Mouse (Mus musculus) left cerebral cortex, adult 9 months (tissue): ENCODE data around the gene Gm49510.
"Not testable (repeated sequence)": the region's sequence is repeated elsewhere in the genome, so short reads cannot be mapped to it uniquely, and the experiment has no call there.

Source experiments
- DNase-seq, 2 experiments: peaks; one replicate each; pipeline ENCODE4 v3.0.0; 2022; ENCODE audit warnings: low spot score in 2 of 2

The Gm49510 gene

DNA sequence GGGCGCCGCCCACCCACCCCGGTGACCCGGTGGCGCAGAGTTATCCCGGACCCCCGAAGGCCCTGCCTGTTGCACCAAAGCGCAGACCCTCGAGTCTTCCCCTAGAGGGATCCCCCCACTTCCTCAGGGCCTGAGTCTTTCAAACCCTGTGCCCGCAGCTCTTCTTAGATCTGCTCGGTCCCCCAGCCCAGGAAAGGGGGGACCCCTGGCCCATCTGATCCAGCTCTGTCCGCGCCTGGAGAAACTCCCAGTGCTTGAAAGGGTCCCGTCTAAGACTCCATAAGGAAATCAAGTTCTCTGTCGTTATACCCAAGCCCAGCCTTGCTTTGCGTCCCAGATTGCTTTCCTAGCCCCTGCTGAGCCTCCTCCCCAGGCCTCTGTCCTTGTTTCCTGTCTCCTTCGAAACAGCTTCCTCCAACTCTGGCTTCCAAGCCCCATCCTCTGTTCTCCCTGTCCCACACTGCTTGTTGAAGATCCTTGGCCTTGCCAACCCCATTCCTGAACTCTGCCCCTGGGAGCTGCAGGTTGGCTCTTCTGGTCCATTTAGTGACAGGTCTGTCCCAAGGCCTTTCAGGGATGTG lies 21.6 kb upstream of the Gm49510 start:
- no peak for DNase-seq

DNA sequence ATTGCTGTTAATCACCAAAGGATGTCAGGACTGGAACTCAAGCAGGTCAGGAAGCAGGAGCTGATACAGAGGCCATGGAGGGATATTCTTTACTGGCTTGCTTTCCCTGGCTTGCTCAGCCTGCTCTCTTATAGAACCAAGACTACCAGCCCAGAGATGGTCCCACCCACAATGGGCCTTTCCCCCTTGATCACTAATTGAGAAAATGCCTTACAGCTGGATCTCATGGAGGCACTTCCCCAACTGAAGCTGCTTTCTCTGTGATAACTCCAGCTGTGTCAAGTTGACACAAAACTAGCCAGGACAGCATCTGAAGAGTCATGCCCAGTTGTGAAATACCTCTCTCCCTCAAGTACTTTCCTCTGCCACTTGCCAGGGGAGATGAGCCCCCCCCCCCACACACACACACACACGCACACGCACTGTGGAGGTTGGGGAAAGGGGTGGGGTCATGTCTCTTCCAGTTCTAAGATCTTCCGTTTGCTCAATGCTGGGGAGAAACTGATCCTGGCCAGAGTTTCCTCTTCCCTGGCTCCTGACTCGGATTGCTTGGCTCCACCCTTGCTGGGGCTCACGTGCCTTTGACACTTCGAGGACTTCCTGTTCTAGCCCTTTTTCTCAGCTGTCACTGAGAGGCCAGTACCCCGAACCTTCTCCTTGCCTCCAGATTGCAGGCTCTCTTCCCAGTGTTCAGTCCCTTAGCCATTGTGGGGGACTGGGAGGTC lies 20.5 kb upstream of the Gm49510 start:
- DNase-seq, result not testable (repeated sequence)

- DNase-seq, result no peak
Observed at GRCm38 (mm10) chr15:78880432-78880831, 19.0 kb upstream of the Gm49510 start.

DNA sequence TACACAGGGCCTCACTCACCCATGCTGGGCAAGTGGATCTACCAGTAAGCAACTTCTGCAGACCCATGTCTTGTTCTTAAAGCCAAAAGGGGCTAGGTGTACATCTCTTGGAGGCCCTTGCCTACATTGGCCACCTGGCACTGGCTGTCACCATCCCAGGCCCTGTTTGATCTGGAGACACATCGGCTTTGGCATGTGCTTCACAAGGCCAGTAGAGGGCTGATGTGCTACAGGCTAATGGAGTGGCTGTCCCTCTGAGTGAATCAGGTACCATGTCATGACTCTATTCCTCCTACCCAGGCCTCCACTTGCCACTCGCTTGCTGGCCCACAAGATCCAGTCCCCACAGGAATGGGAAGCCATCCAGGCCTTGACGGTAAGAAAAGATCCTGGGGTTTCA lies 17.6 kb upstream of the Gm49510 start:
- no peak for DNase-seq

- DNase-seq, result no peak
Observed at GRCm38 (mm10) chr15:78889401-78889853, 10.0 kb upstream of the Gm49510 start.

- DNase-seq, result no peak
Observed at GRCm38 (mm10) chr15:78892440-78892839, 7.0 kb upstream of the Gm49510 start.

- no peak for DNase-seq
Observed at GRCm38 (mm10) chr15:78894726-78895125, 4.7 kb upstream of the Gm49510 start.

- no peak for DNase-seq
Observed at GRCm38 (mm10) chr15:78895741-78896140, 3.7 kb upstream of the Gm49510 start.

GRCm38 (mm10) chr15:78896149-78896548 lies 3.3 kb upstream of the Gm49510 start:
- DNase-seq, result no peak

- no peak for DNase-seq
Observed at GRCm38 (mm10) chr15:78897488-78897887, 2.0 kb upstream of the Gm49510 start.

DNA sequence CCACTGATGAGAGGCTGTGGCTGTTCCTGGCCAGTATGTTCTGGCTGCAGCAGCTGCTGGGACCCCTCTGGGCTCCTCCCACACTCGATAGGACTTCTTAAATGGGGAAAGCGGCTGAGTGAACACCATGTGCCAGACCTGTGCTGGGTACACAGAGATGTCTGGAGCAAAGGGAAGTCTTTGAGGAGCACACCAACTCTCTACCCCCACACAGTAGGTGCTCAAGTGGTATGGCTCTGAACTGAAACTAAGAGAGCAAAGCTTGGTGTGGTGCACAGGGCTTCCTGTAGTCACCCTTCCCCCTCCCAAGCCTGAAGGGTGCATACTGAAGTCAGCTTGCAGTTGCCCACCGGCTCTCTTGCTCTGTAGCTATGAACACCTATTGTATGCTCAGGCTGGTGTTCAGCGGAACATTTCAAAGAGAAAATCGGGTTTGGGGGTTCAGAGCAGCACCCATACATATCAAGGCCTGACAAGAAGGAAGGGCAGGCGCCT lies 913 bp upstream of the Gm49510 start:
- DNase-seq, result no peak

DNA sequence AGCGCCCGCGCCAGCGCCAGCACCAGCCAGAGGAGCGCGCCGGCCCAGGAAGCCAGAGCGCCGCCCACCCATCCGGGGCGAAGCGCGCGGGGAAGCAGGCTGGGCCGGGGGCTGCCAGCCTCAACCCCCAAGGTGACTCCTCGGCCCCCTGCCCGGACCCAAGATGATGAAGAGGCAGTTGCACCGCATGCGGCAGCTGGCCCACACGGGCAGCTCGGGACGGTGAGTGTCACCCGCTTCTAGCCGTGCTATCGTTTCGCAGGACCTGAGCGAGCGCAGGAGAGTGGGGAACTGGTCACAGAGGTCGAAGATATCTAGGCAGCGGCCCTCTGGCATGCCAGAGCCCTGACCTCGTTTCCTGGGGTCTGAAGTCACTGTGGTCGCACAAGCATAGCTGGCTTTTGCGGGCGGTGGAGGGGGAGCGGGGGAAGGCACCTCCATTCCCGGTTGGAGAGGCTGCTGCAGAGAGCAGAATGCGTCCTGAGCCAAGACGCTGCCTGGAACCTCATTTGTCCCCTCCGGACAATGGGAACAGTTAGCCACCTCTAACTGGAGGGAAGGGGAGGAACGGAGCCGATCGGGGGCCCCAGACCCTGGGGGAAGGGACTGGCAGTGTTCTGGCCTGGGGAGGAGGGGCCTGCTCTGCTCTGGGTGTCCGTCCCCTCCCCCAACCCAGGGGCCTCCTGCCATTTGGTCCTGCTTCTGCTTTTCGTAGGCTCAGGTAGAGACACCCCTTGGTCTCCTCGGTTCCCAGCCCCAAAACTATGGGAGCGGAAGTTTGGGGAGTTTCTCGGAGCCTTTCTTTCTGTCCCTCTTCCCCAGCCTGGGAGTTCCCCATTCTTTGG lies 495 bp downstream of the Gm49510 start, which contains the start of gene Sh3bp1:
TSS of gene Sh3bp1 (plus strand) at position 29 of the 845 bp plus-strand sequence.
- no peak for DNase-seq

GRCm38 (mm10) chr15:78900585-78901421 lies 1.3 kb downstream of the Gm49510 start:
- DNase-seq, result no peak

GRCm38 (mm10) chr15:78901422-78901789 lies 1.9 kb downstream of the Gm49510 start:
- DNase-seq, result no peak

DNA sequence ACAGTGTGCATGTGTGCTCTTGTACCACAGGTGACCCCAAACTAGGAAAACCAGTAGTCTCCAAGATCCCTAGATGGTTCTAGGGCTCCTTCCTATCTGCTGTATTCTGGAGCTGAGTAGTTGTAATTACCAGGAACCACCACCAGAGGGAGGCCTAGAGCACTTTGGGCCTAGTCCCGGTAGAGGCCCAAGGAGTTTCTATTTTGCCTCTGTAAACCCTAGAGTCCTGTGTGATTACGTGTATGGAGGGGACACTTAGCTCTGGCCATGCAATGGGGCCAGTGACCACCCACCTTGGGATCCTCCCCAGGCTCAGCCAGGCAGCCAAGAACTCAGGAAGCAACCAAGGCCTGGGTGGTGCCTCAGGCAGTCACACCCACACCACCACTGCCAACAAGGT lies 3.8 kb downstream of the Gm49510 start:
- DNase-seq, result peak in 1 of 2 experiments; percentile 87

- no peak for DNase-seq
Observed at GRCm38 (mm10) chr15:78908399-78908798, 8.9 kb downstream of the Gm49510 start.

DNA sequence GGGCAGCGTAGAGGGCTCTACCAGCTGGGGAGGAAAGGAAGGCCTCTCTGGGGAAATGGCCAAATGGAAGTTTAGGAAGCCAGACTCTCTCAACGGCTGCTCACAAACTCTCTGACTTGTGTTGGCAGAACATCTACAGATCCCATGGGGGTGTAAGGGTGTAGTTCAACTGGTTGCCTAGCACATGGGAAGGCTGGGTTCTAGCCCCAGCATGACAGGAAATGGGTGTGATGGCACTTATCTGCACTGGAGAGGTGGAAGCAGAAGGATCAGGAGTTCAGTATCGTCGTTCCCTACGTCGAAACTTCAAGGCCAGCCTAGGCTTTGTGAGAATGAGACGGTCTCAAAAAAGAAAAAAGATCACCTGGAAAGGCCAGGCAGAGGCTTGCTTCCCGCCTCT lies 9.5 kb downstream of the Gm49510 start:
- DNase-seq, result no peak

- DNase-seq, result peak in 1 of 2 experiments; percentile 60
Observed at GRCm38 (mm10) chr15:78912040-78912439, 12.6 kb downstream of the Gm49510 start.

DNA sequence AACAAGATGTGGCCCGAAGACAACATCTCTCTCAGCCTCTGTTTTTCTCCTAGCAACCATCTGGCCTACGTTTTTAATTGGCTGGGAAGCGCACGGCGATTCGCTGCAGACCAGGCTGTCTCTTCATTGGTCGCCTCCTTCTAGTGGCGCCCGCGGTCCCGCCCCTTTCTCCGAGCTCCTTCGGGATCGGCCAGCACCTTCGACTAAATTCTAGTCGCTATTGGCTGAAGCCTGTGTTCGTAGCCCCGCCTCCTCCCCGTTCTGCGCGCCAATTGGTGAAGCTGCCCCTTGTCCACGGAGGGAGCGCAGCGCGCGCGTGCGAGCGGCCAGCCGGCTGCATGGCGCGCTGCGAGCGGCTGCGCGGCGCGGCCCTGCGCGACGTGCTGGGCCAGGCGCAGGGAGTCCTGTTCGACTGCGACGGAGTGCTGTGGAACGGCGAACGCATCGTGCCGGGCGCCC lies 14.2 kb downstream of the Gm49510 start, which contains the start of gene Pdxp:
TSS of gene Pdxp (plus strand) at position 288 of the 459 bp plus-strand sequence.
- peak; percentile 97 for DNase-seq

- DNase-seq, result peak in 1 of 2 experiments; percentile 43
Observed at GRCm38 (mm10) chr15:78914091-78914822, 14.8 kb downstream of the Gm49510 start.
